Mouse (Mus musculus): ENCODE measurements at regions not wholly inside any gene's neighbourhood (a gene's known extent, or its start where the extent isn't known, plus 50 kb on each side); places are given as distances from the start of the nearest gene placed in this dataset.
A peak's percentile ranks its signal among the peaks of the same experiment; 100 is the strongest.

GRCm38 (mm10) chr14:76623371-76623988 lies 66.8 kb upstream of the Serp2 start:
- no peak for DNase-seq (ENCODE audit: low read depth, low spot score)
- in situ Hi-C loops (cut with MboI; ENCODE audit: low sequenced_read_pairs in 2 of 2, unreplicated experiment in 2 of 2), result no loop called here
- H3K27ac ChIP-seq (ENCODE audit: insufficient read depth, low read depth, low read length, poor library complexity, severe bottlenecking), result no peak overlapping the region; the same call in 1 of the 2 replicates
- TF ChIP-seq ZC3H11A (IDR thresholded peaks at IDR 0.05; ENCODE audit: borderline replicate concordance, low read depth, low read length), result no peak
- no peak; the same call in 1 of the 2 replicates for TF ChIP-seq CHD2 (IDR thresholded peaks at IDR 0.05; ENCODE audit: low read depth, low read length)
- no peak for TF ChIP-seq HCFC1 (IDR thresholded peaks at IDR 0.05; ENCODE audit: borderline replicate concordance, insufficient read depth, low read length)
- TF ChIP-seq MAFK (IDR thresholded peaks at IDR 0.05; ENCODE audit: insufficient read depth, low read depth, low read length), result no peak
- TF ChIP-seq ZNF384 (IDR thresholded peaks at IDR 0.05; ENCODE audit: low read depth, low read length), result no peak
- no peaks in the 10 kb centered on the region for H3K9me3 ChIP-seq (ENCODE audit: control insufficient read depth, insufficient read depth, low read depth, low read length)
- no peak overlapping the region for H3K4me3 ChIP-seq (ENCODE audit: insufficient read depth in 1 of 2, low read depth in 1 of 2, low read length in 2 of 2, poor library complexity in 1 of 2, severe bottlenecking in 1 of 2)
- H3K4me1 ChIP-seq (ENCODE audit: control insufficient read depth in 2 of 2, insufficient read depth in 2 of 2, low read length in 2 of 2, poor library complexity in 1 of 2), result peaks cover 5 to 34% of the 10 kb centered on the region in 2 experiments
- H3K36me3 ChIP-seq (ENCODE audit: control insufficient read depth, insufficient read depth, low read length, poor library complexity, severe bottlenecking), result no peaks in the 10 kb centered on the region
- H3K9ac ChIP-seq (ENCODE audit: insufficient read depth, low read depth, low read length, poor library complexity, severe bottlenecking), result no peak overlapping the region

- no peaks in the 10 kb centered on the region for H3K36me3 ChIP-seq (ENCODE audit: control insufficient read depth, insufficient read depth, low read length, poor library complexity, severe bottlenecking)
- TF ChIP-seq CHD2 (IDR thresholded peaks at IDR 0.05; ENCODE audit: low read depth, low read length) (no peak), ZNF384 (IDR thresholded peaks at IDR 0.05; ENCODE audit: low read depth, low read length) (no peak), HCFC1 (IDR thresholded peaks at IDR 0.05; ENCODE audit: borderline replicate concordance, insufficient read depth, low read length) (no peak), ZC3H11A (IDR thresholded peaks at IDR 0.05; ENCODE audit: borderline replicate concordance, low read depth, low read length) (no peak), MAFK (IDR thresholded peaks at IDR 0.05; ENCODE audit: insufficient read depth, low read depth, low read length) (no peak)
- H3K4me3 ChIP-seq (ENCODE audit: insufficient read depth in 1 of 2, low read depth in 1 of 2, low read length in 2 of 2, poor library complexity in 1 of 2, severe bottlenecking in 1 of 2), result peak overlapping the region in 1 of 2 experiments; percentile 7; a peak in 1 of 4 replicates
- in situ Hi-C loops (cut with MboI; ENCODE audit: low sequenced_read_pairs in 2 of 2, unreplicated experiment in 2 of 2), result no loop called here
- H3K9ac ChIP-seq (ENCODE audit: insufficient read depth, low read depth, low read length, poor library complexity, severe bottlenecking), result no peak overlapping the region
- peaks cover 6 to 30% of the 10 kb centered on the region in 2 experiments for H3K4me1 ChIP-seq (ENCODE audit: control insufficient read depth in 2 of 2, insufficient read depth in 2 of 2, low read length in 2 of 2, poor library complexity in 1 of 2)
- H3K9me3 ChIP-seq (ENCODE audit: control insufficient read depth, insufficient read depth, low read depth, low read length), result no peaks in the 10 kb centered on the region
- no peak for DNase-seq (ENCODE audit: low read depth, low spot score)
- no peak overlapping the region; the same call in 1 of the 2 replicates for H3K27ac ChIP-seq (ENCODE audit: insufficient read depth, low read depth, low read length, poor library complexity, severe bottlenecking)
Observed at GRCm38 (mm10) chr14:76622634-76623291, 66.1 kb upstream of the Serp2 start.

- Histone ChIP-seq H3K9ac (ENCODE audit: insufficient read depth, low read depth, low read length, poor library complexity, severe bottlenecking) (no peak overlapping the region), H3K9me3 (ENCODE audit: control insufficient read depth, insufficient read depth, low read depth, low read length) (no peaks in the 10 kb centered on the region), H3K36me3 (ENCODE audit: control insufficient read depth, insufficient read depth, low read length, poor library complexity, severe bottlenecking) (no peaks in the 10 kb centered on the region), H3K27ac (ENCODE audit: insufficient read depth, low read depth, low read length, poor library complexity, severe bottlenecking) (no peak overlapping the region), H3K4me1 (ENCODE audit: control insufficient read depth in 2 of 2, insufficient read depth in 2 of 2, low read length in 2 of 2, poor library complexity in 1 of 2) (peaks cover 2 to 22% of the 10 kb centered on the region in 2 experiments; a peak in 3 of 4 replicates), H3K4me3 (ENCODE audit: insufficient read depth in 1 of 2, low read depth in 1 of 2, low read length in 2 of 2, poor library complexity in 1 of 2, severe bottlenecking in 1 of 2) (no peak overlapping the region)
- TF ChIP-seq CHD2 (IDR thresholded peaks at IDR 0.05; ENCODE audit: low read depth, low read length) (no peak), MAFK (IDR thresholded peaks at IDR 0.05; ENCODE audit: insufficient read depth, low read depth, low read length) (no peak), HCFC1 (IDR thresholded peaks at IDR 0.05; ENCODE audit: borderline replicate concordance, insufficient read depth, low read length) (no peak), ZNF384 (IDR thresholded peaks at IDR 0.05; ENCODE audit: low read depth, low read length) (no peak)
- DNase-seq (ENCODE audit: low read depth, low spot score), result no peak
- in situ Hi-C loops (cut with MboI; ENCODE audit: low sequenced_read_pairs in 2 of 2, unreplicated experiment in 2 of 2), result no loop called here
Observed at GRCm38 (mm10) chr14:76619038-76619409, 62.3 kb upstream of the Serp2 start.

GRCm38 (mm10) chr14:76618331-76619037 lies 61.8 kb upstream of the Serp2 start:
- Histone ChIP-seq H3K4me3 (ENCODE audit: insufficient read depth in 1 of 2, low read depth in 1 of 2, low read length in 2 of 2, poor library complexity in 1 of 2, severe bottlenecking in 1 of 2) (no peak overlapping the region), H3K9me3 (ENCODE audit: control insufficient read depth, insufficient read depth, low read depth, low read length) (no peaks in the 10 kb centered on the region), H3K27ac (ENCODE audit: insufficient read depth, low read depth, low read length, poor library complexity, severe bottlenecking) (no peak overlapping the region), H3K4me1 (ENCODE audit: control insufficient read depth in 2 of 2, insufficient read depth in 2 of 2, low read length in 2 of 2, poor library complexity in 1 of 2) (peaks cover 2 to 20% of the 10 kb centered on the region in 2 experiments; a peak in 3 of 4 replicates), H3K36me3 (ENCODE audit: control insufficient read depth, insufficient read depth, low read length, poor library complexity, severe bottlenecking) (no peaks in the 10 kb centered on the region), H3K9ac (ENCODE audit: insufficient read depth, low read depth, low read length, poor library complexity, severe bottlenecking) (no peak overlapping the region)
- in situ Hi-C loops (cut with MboI; ENCODE audit: low sequenced_read_pairs in 2 of 2, unreplicated experiment in 2 of 2), result no loop called here
- no peak for DNase-seq (ENCODE audit: low read depth, low spot score)
- TF ChIP-seq HCFC1 (IDR thresholded peaks at IDR 0.05; ENCODE audit: borderline replicate concordance, insufficient read depth, low read length), result no peak
- no peak for TF ChIP-seq ZNF384 (IDR thresholded peaks at IDR 0.05; ENCODE audit: low read depth, low read length)
- no peak for TF ChIP-seq ZC3H11A (IDR thresholded peaks at IDR 0.05; ENCODE audit: borderline replicate concordance, low read depth, low read length)
- TF ChIP-seq MAFK (IDR thresholded peaks at IDR 0.05; ENCODE audit: insufficient read depth, low read depth, low read length), result no peak
- TF ChIP-seq CHD2 (IDR thresholded peaks at IDR 0.05; ENCODE audit: low read depth, low read length), result no peak
